Mouse (Mus musculus) embryo, embryonic 11.5 days (tissue): ENCODE measurements at regions not wholly inside any gene's neighbourhood (a gene's known extent, or its start where the extent isn't known, plus 50 kb on each side); places are given as distances from the start of the nearest gene placed in this dataset.
"Not testable (repeated sequence)": the region's sequence is repeated elsewhere in the genome, so short reads cannot be mapped to it uniquely, and the experiment has no call there.

Experiments
- DNase-seq: peaks from one replicate; pipeline ENCODE4 v3.0.0-alpha.2; 2012; ENCODE audit warnings: low read depth, low spot score

- no peak for DNase-seq
These were observed 289.2 kb upstream of the Kdm8 start for GRCm38 (mm10) chr7:125155291-125155690.

GRCm38 (mm10) chr7:125166881-125167351, 277.6 kb upstream of the Kdm8 start:
- no peak for DNase-seq

- no peak for DNase-seq
These were observed 276.8 kb upstream of the Kdm8 start for GRCm38 (mm10) chr7:125167666-125168065.

GRCm38 (mm10) chr7:125181548-125181947, 262.9 kb upstream of the Kdm8 start:
- no peak for DNase-seq

- DNase-seq: no peak
These were observed 262.2 kb upstream of the Kdm8 start for GRCm38 (mm10) chr7:125182266-125182665.

GRCm38 (mm10) chr7:125183011-125183410, 261.5 kb upstream of the Kdm8 start:
- DNase-seq: not testable (repeated sequence)

GRCm38 (mm10) chr7:125185037-125185679, 259.3 kb upstream of the Kdm8 start:
- DNase-seq: no peak

GRCm38 (mm10) chr7:125187011-125187740, 257.3 kb upstream of the Kdm8 start:
- DNase-seq: no peak

GRCm38 (mm10) chr7:125188986-125189385, 255.5 kb upstream of the Kdm8 start:
- no peak for DNase-seq

- no peak for DNase-seq
These were observed 254.4 kb upstream of the Kdm8 start for GRCm38 (mm10) chr7:125190067-125190466.

- DNase-seq: no peak
These were observed 253.2 kb upstream of the Kdm8 start for GRCm38 (mm10) chr7:125191313-125191712.

- DNase-seq: no peak
These were observed 233.0 kb upstream of the Kdm8 start for GRCm38 (mm10) chr7:125211346-125211973.

- no peak for DNase-seq
These were observed 230.4 kb upstream of the Kdm8 start for GRCm38 (mm10) chr7:125214036-125214435.

- no peak for DNase-seq
These were observed 226.8 kb upstream of the Kdm8 start for GRCm38 (mm10) chr7:125217630-125218029.

- no peak for DNase-seq
These were observed 221.8 kb upstream of the Kdm8 start for GRCm38 (mm10) chr7:125222684-125223083.

GRCm38 (mm10) chr7:125234911-125235310, 209.6 kb upstream of the Kdm8 start:
- DNase-seq: no peak

GRCm38 (mm10) chr7:125237026-125237425, 207.4 kb upstream of the Kdm8 start:
- DNase-seq: no peak

GRCm38 (mm10) chr7:125243021-125243420, 201.5 kb upstream of the Kdm8 start:
- DNase-seq: no peak

GRCm38 (mm10) chr7:125248386-125248785, 196.1 kb upstream of the Kdm8 start:
- DNase-seq: no peak

- no peak for DNase-seq
These were observed 194.1 kb upstream of the Kdm8 start for GRCm38 (mm10) chr7:125250385-125250784.

GRCm38 (mm10) chr7:125250970-125251585, 193.4 kb upstream of the Kdm8 start:
- DNase-seq: no peak

GRCm38 (mm10) chr7:125254302-125254701, 190.2 kb upstream of the Kdm8 start:
- DNase-seq: no peak
